Mouse (Mus musculus) cerebellum, postnatal 10 days (tissue): ENCODE measurements around the gene Tomm34.

Experiments
- DNase-seq, 2 experiments: peaks; one replicate each; pipeline ENCODE4 v3.0.0; 2021; ENCODE audit warnings: mixed read lengths in 2 of 2

Tomm34 gene

GRCm38 (mm10) chr2:164009227-164009626 is 61.7 kb downstream of the Tomm34 start:
- no peak for DNase-seq

GRCm38 (mm10) chr2:164007987-164008545 is 62.9 kb downstream of the Tomm34 start:
- no peak for DNase-seq

GRCm38 (mm10) chr2:164007547-164007946 is 63.4 kb downstream of the Tomm34 start:
- no peak for DNase-seq

GRCm38 (mm10) chr2:164006932-164007331 is 64.0 kb downstream of the Tomm34 start:
- DNase-seq, result no peak

GRCm38 (mm10) chr2:164004503-164004902 is 66.5 kb downstream of the Tomm34 start:
- DNase-seq, result no peak
